Mouse (Mus musculus): ENCODE measurements at regions not wholly inside any gene's neighbourhood (a gene's known extent, or its start where the extent isn't known, plus 50 kb on each side); places are given as distances from the start of the nearest gene placed in this dataset.
"Not testable (repeated sequence)": the region's sequence is repeated elsewhere in the genome, so short reads cannot be mapped to it uniquely, and the experiment has no call there.

DNA sequence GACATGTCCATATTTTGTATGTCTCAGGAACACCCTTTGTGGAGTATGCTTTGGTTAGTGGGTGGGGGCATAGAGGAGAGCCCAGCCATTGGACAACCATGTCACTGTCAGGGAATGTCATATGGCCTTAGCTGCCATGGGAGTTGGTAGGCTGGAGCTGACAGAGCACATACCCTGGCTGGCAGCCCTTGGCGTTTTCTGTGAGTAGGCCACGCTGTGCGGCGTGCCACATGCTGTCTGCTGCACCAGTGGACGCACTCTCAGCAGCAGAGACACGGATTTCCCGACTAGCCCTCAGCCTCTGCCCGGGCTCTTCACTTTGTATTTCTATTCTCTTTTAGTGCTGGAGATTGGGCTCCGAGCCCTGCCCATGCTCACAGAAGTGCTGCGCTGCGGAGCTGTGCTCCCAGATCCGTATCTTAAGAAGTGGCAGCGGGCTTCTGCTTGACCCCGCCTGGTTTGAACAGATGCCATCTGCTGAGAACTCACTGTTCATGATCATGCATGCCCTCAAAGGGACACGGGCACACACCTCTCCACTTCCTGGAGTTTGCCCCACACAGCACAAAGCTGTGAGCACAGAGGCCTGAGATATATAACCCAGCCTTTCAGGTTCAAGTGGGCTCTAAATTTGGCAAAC is 160.1 kb downstream of the Sall1 start:
- DNase-seq, result no peak

DNA sequence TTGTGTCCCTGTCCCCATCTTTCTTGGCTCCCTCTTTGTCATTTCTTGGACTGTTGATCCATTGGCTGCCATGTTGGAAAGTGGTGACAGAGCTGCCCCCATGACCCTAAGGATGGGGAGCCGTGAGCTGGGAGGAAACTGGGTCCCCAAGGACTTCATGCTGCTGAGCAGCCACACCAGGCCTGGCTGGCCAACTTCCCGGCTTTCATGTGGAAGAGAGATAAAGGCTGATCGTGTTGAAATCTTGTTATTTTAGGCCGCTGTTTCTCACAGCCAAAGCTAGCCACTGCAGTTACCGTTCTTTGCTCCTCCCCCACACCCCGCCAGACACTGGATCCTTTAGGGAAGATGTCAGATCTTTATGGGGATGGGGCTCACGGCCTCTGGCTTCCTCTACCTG is 164.1 kb downstream of the Sall1 start:
- no peak for DNase-seq

DNA sequence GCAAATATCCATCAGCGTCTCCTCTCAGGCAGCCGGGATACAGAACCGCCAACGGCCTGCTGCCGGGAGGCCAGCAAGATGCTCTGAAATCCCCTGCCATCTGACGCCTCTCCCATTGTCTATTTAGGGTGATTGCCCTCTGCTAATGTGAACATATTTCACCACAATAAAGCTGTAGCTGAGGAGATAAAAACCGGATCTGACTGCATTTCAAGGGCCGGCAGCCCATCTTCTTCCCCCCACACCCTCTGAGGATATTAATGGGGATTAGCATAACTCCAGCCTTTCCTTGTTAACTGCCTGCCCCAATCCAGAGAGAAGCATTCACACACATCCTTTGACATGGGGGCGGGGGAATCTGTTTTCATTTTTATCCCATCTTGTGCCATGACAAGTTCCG is 166.0 kb downstream of the Sall1 start:
- DNase-seq, result no peak

DNA sequence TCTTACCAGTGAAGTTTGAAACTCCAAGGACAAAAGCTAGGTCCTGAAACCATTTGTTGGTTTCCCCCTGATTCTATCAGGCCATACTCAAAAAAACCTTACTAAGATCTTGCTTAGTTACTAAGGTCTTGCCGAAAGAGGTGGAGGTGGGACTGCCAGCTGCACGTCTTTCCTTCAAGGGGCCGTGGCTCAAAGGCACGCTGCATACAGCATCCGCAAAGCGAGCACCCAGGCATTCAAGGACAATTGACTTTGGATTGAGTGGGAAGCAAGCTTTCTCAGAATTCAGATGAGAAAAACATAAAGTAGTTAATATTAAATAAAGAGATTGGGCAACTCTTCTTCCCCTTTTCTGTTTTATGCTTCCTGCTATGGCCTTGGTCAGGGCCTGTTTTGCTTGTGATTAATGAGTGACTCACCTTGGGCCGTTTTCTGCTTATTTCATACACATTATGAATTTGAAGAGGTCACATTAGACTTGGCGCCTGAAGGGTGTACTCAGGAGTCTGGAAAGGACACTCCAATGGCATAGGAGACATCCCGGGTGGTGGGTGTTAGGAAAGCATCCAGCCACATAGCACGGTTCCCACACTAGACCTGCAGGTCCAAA is 166.1 kb downstream of the Cyld start:
- no peak for DNase-seq

DNA sequence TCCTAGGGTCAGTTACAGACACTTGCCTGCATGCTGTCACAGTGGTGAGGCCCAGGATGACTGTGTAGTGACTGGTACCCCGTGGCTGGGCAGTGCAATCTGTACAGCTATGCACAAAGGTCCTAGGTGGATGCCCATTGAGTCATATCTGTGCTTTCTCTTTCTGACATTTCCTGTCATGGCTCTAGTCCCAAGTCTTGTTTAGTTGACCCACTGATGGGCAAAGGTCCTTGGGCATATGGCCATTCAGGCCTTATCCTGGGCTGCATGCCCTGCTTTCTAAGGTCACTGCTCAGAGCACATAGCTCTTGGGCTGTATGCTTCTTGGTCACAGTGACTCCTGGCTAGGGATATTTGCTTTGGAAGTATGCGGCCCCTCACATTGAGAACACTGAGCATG is 160.4 kb downstream of the Cyld start:
- no peak for DNase-seq

DNA sequence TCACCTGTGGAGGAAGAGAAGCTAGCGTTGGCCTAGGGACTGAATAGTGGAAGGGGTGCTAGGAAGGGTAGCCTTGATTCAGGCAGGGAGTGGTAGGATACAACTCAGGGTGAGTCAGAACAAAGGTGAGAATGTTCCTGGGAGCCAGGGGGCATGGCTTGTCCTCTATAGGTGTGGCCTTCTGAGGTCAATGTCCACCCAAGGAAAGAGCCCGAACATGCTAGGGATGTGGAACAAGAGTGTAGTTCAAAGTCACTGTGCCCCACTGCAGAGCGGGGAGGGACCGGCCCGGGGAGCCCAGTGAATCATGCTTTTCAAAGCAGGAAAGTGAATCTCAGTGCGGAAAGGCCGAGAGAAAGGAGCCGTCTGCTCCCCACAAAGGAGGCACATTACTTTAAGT is 156.4 kb downstream of the Cyld start:
- no peak for DNase-seq

DNA sequence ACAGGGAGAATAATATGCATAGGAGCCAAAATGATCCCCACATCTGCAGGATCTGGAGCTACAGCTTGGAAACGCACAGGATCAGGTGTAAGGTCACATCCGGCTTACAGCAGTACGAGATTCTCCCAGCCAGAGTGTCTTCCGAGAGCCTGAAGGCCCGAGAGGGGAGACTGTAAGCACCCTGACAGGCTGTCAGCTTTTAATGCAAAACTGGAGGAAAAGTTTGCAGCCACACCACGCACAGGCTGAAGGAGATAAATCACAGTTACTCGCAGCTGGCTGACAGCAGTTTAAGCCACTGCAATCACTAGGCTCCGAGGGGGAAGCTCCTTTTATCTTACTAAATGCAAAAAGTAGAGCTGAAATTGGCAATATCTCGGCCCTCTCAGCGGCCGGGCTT is 149.1 kb downstream of the Cyld start:
- DNase-seq, result no peak

DNA sequence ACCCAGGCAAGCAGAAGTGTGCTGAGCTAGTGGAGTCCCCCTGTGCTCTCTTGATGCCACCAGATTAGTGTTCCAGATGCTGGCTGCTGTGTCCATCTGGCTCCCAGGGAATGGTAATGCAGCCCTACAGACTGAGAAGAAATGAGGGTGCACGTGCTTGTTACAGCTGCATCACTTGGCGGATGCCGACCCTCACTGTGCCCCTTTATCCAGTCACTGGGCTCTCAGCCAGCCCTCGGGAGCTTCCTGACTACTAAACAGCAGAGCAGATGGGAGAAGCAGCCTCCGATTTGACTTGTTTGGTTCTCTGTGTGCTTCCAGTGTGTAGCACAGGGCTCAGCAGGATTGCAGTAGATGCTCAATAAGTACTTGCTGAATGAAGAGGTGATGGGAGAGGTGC is 147.5 kb downstream of the Cyld start:
- peak; percentile 4 to 8 for DNase-seq

DNA sequence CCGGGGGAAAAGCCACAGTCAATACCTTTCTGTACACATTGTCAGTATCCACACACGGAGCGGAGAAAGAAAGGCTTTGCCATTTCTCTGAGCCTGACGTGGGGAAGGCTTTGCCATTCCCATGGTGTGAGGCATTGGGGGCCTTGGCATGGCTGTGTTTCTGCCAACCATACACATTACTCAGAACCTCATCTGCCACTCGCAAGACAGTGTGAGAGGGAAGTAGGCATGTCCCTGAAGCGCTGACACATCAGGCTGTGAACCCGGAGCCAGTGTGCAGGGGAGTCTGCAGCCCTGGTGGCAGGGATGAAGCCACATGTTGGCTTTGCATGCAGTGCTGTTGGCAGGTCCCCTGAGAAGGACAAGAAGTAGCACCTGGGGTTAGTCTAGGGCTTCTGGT is 145.6 kb downstream of the Cyld start:
- no peak for DNase-seq

DNA sequence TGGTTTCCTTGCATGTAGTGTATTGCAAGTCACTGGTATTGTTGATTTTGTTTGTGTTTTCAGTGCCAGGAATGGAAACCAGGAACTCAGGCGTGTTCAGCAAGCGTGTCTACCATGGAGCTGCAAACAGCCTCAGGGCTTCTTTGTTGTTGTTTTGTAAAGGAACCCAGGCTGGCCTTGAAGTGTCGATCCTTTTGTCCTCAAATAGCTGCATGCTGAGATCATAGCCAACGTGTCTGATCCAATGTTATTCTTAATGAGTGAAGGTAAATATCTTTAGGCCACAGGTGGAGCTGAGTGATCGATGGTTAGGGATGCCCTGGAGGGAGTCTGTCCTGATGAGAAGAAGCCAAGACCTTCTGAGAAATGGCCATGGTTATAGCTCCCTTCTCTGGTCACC is 143.3 kb downstream of the Cyld start:
- no peak for DNase-seq

DNA sequence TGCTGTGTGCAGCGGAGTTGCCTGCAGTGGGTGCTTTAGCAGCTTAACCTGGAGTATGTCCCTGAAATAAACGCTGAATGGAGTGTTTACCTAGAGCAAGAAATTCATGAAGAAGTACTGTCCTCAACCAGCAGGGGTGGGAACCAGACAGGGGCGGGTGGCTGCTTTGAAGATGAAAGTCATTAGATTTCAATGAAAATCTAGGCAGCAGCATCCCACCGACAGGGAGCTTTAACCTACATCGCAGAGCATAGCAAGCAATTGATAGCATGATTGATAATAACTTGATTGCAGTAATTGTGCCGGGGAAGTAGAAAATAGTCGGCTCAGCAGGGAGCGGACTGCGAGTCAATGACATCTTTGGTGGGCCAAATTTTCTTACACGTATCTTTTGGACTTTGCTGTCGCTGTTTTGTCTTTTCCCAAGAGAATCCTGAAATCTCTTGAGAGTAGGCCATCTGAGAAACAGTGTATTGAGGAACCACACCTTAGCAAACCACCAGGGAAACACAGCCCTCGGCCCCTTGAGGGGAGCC is 139.0 kb downstream of the Cyld start:
- DNase-seq, result no peak

DNA sequence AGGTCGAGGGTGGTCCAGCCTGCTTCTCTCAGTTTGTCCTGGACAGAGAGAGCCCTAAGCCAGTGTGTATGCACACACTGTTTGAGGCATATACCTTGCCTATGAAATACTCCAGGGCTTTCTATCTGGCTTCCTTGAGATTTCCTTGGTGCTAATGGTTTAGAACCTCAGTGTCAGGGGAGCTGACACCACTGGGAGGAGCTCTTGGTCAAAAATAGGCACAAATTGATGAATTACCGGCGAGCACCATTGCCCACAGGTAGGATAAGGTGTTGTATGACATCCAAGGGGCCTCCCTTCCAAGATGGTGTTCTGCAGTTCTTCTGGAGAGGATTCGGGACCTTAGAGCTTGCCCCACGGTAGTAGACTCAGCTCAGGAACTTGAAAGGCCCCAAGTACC is 129.0 kb downstream of the Cyld start:
- no peak for DNase-seq

DNA sequence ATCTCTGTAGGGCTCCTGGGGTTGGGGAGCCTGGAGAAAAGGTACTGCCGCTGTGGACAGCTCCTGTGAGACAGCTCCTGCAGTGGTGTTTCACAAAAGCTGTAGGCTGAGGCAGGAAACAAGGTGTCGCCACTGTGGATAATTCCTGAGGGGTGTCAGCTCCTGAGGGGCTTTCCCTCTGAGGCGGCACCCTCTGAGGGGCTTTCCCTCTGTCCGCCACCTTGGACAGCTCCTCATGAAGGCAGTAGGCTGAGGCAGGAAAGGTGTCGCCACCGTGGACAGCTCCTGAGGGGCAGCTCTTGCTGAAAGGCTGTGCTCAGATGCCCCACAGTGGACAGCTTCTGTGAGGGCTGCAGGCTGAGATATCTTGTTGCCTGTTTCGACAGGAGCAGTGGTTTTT is 127.1 kb downstream of the Cyld start:
- no peak for DNase-seq

DNA sequence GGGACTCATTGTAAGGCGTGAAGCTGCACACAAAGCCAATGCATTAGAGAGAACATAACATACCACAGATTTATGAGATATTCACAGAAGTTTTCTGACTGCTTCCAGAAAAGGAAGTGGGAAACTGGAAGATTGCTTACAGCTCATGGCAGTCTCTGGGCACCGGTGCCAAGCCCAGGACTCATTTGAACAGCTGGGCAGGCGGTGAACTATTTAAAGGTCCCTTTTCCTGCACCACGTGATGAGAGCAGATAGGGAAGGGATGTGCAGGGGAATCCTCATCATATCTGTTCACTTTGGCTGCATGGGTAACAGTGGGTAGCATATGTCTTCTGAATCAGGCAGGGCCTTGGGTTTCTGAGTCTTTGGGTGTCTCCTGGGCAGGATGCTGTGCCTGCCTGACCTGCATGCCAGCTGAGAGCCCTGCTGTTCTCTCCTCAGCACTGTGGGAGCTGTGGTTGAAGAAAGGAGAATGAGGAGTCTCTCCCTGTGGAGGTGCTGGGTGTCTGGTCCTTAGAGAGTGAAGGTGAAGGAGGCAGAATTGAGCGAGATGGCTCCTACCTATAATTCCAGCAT is 123.5 kb downstream of the Cyld start:
- DNase-seq, result no peak

DNA sequence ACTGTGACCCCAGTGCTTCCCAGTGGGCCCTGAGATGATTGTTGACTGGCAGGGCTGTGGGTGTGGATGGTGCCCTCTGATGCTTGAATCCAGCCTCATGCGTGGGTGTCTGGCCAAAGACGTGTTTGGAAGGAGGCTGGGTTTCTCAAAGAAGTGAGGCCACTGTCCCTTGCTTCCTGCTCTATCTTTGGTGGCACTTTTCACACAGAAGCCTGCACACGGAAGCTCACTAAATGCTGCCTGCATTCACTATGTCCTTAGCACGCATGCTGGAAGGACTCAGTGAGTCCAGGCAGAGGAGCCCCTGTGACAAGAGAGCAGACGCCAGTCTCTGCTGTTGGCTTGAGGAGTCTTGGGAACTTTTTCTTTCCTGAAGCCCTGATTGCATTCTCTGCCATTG is 119.6 kb downstream of the Cyld start:
- no peak for DNase-seq

DNA sequence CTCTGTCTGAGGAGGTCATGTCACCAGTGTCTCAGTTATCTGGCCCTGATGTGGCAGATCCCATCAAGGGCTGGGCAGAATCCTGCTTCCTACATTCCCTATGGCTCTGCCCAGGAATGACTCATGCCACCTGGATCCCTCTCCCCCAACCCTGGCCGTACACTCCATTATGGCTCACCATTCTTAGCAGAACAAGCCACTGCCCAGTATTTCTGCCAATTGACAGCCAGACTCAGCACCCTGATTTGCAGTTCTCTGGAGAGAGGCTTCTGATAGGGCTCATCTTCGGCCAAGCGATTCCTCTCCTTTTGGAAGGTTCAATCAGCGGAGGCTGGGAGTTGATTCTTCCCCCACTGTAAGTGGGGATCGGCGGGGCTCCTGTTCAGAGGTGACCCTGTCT is 117.4 kb downstream of the Cyld start:
- no peak for DNase-seq

DNA sequence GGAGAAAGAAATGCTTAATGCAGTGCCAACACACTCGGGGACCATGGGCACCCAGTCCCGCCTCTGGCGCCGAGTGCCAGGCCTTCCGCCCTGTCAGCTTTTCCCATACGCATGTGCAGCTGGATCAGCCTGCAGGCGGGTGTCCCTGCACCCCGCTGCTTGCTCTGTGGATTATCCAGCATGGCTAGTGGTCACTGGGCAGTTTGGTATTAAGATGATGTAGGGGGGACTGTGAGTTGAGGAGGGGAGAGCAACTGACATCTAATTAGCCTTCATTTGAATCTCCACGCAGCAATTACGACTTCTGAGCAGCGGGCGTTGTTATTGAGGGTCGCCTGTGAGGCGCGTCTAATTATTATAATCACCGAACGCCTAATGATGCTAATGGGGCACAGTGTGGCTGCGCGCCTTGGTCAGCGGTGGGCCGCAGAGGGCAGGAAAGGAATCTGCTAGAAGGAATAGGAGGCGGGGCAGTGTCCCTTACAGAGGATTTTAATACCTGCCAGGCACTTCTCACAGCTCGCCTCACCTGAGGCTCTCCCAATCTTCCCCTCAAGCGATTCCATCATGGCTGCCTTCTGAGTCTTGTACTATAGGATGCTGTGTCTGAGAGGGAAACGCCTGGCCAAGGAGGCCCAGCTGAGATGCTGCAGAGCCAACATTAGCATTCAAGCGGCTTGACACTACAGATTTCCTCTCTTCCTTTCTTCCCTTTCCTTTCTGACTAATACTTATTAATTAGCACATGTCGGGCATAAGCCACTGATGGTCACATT is 116.3 kb downstream of the Cyld start:
- no peak for DNase-seq

DNA sequence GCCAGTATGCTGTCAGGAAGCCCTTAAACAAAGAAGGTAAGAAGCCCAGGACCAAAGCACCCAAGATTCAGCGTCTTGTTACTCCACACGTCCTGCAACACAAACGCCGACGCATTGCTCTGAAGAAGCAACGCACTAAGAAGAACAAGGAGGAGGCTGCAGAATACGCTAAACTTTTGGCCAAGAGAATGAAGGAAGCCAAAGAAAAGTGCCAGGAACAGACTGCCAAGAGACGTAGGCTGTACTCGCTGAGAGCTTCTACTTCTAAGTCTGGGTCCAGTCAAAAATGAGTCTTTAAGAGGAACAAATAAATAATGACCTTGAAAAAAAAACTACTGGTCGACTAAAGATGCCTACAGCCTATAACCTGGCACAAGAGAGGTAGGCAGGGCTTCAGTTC is 110.0 kb downstream of the Cyld start:
- DNase-seq, result not testable (repeated sequence)

Measured in cerebellum, adult 18-20 months (tissue).